Mouse (Mus musculus) granulocyte monocyte progenitor cell, adult 5-6 weeks (primary cell): ENCODE measurements around the gene Flad1. TPM values are rescaled to one million over a fixed set of nuclear protein-coding genes. Genes with fewer than 3 reads are reported as not detected.
"Not testable (repeated sequence)": the region's sequence is repeated elsewhere in the genome, so short reads cannot be mapped to it uniquely, and the experiment has no call there.

Source experiments
- ATAC-seq: replicated peaks from 2 replicates; pipeline ENCODE4 v1.8.0; 2016; ENCODE audit warnings: mild to moderate bottlenecking, moderate TSS enrichment, inconsistent platforms; ENCODE audit not compliant: poor library complexity, severe bottlenecking
- total RNA-seq, 2 experiments: library from RNA; stranded (forward) in 1 of 2; stranded (reverse) in 1 of 2; fragments of 200-712, 200-1000 nt in 1 of 2; fragments of >200 nt in 1 of 2; fragmentation: Nextera tagmentation in 1 of 2; gene quantifications; 2 replicates each; pipeline ENCODE4 v1.2.3; 2014 to 2017

The Flad1 gene
- total RNA-seq, 2 experiments from 2014 or later, result 16.2 to 41.7 TPM

DNA sequence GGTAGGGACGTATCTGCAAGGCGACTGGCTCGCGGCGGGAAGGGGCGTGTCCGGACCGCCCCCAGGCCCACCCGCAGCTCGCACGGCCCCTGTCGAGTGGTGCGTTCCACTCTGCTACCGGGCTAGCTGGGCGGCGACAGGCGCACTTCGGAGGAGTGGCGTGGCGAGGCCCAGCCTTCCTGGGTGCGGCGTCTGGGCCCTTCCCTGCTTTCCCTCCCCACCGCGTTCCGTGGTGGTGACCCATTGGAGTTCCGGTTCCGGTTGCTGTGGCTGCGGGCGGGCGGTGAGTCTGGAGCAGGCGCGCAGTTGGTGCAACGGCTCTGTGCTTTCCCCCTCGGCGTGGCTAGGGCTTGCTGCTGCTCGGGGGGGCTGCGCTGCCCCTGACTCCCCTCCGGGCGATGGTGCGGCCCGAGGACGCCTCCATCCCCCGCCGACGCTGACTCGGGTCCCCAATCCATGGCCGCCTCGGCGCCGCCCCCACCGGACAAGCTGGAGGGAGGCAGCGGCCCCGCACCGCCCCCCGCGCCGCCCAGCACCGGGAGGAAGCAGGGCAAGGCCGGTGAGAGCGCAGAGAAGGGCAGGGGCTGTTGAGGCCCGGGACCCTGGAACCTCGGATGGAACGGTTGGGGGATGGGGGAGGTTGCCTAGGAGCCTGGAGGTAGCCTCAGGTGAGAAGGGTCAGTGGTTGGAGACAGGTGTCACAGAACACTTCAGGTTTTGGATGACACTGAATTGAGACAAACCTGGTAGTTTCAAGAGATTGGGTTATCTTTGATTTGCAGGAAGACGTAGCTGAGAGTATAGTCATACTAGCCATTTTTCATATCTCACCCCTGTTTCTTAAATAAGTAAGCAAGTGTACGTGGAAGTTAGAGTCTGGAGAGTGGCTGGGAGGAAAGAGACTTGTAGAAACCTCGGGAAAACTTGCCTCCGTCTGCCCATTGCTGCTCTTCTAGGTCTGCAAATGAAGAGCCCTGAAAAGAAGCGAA lies 18.8 kb upstream of the Flad1 start, which contains the start of gene Pygo2:
TSS of gene Pygo2 (plus strand) at position 44 of the 989 bp plus-strand sequence.
- peak; percentile 97 for ATAC-seq

DNA sequence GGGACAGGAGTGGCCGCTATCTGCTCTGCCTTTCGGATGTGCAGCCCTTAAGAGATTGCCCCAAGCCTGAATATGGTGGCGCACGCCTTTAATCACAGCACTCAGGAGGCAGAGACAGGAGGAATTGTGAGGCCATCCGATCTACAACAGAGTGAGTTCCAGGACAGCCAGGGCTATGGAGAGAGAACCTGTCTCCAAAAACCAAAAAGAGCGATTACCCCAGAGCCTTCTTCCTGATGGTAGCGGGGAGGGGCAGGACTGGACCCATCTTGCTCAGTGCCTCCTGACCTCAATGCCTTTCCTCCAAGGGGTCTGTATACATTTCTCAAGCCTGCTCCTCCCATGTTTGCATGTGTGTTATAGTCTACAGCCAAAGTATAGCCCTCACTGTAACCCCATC lies 17.4 kb upstream of the Flad1 start:
- ATAC-seq, result not testable (repeated sequence)

DNA sequence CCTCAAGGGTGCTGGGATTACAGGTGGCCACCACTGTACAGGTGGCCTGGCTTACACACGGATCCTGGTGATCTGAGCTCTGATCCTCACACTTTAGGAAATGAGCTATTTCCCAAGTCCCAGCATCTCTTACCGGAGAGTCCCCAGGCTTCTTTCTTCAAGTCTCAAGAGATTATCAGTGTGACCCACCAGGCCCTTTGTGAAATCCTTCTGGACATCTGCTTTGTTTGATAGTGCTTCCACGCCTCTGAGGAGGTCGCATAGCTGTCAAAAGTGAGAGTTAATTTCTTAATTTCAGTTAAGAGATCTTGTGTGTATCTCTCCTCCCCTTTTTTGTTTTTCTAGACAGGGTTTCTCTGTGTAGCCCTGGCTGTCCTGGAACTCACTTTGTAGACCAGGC lies 14.2 kb upstream of the Flad1 start:
- no peak for ATAC-seq

DNA sequence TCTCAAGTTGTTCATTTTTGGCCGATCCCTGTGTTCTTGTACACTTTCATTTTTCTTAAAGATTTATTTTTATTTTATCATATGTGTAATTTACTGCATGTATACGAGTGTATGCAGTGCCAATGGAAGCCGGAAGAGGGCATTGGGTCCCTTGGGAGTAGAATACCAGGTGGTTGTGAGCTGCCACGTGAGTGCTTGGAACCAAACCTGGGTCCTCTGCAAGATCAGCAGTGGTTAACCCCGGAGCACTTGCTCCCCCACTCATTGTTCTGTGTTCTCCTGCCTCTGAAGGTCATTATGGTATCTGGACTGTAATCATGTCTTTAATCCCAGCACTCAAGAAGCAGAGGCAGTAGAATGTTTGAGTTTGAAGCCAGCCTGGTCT lies 13.5 kb upstream of the Flad1 start:
- ATAC-seq, result no peak

DNA sequence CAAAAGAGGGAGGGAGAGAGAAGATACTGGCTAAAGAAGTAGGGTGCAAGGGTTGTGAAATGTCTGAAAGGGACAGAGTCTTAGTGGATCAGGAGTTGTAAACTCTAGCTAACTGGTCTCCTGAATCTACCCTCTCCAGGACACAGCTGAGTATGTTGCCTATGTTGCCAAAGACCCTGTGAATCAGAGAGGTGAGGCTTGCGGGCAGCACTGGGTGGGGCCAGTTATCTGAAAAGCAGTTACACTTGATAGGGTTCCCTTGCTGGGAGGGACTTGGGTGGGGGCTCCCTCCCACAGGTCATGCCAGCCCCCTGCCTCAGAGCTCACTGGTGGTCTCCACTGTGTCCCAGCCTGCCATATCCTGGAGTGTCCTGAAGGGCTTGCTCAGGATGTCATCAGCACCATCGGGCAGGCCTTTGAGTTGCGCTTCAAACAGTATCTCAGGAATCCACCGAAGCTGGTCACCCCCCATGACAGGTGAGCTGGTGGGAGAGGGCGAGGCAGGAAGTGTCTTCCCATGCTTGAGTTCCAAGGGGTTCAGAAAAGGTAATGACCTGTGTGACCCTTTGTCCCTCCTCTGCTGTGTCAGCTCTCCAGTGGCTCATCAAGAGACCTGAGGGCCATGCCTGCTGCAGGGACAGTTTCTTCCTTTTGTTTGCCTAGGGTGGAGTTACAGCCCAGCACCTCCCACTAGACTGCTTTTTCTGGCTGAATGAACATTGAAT lies 12.9 kb upstream of the Flad1 start:
- ATAC-seq, result no peak

DNA sequence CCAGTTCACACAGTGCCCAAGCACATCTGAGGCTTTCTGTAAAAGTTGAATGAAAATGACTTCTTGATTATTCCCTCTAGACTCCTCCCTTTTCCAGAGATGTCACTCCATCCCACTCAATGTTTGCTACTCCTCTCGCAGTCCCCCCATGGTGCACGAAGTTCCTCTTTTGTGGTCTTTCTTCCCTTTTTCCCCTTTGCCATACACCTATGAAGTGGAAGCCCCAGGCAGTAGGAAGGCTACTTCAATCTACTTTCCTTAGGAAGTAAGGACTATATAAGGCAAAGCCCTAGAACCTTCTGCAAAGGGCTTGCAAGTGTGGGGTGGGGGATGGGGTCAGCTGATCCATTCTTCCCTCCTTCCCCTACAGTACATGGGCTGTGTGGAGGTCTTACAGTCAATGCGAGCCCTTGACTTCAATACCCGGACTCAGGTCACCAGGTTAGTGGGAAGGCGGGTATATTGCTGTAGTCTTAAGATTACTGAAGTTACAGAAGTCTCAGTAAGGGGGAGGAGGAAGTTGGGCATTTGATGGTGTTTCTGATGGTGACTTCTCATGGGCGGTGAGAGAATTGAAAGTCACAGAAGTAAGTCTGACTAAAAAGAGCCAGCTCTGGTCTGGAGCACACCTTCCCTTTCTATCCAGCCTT lies 11.0 kb upstream of the Flad1 start:
- ATAC-seq, result no peak

DNA sequence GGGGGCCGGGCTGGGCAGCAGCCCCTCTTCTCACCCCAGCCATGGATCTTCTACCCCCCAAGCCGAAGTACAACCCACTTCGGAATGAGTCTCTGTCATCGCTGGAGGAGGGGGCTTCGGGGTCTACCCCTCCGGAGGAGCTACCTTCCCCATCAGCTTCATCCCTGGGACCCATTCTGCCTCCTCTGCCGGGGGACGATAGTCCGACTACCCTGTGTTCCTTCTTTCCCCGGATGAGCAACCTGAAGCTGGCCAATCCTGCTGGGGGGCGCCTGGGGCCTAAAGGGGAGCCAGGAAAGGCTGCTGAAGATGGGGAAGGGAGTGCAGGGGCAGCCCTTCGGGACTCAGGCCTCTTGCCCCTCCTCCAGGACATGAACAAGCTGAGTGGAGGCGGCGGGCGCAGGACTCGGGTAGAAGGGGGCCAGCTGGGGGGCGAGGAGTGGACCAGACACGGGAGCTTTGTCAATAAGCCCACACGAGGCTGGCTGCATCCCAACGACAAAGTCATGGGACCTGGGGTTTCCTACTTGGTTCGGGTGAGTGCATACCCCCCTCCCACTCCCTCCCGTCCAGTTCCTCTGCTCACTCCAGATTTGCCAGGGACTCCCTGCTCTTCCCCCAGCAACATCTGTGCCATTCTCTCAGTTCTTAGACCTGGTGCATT lies 10.3 kb upstream of the Flad1 start:
- no peak for ATAC-seq

DNA sequence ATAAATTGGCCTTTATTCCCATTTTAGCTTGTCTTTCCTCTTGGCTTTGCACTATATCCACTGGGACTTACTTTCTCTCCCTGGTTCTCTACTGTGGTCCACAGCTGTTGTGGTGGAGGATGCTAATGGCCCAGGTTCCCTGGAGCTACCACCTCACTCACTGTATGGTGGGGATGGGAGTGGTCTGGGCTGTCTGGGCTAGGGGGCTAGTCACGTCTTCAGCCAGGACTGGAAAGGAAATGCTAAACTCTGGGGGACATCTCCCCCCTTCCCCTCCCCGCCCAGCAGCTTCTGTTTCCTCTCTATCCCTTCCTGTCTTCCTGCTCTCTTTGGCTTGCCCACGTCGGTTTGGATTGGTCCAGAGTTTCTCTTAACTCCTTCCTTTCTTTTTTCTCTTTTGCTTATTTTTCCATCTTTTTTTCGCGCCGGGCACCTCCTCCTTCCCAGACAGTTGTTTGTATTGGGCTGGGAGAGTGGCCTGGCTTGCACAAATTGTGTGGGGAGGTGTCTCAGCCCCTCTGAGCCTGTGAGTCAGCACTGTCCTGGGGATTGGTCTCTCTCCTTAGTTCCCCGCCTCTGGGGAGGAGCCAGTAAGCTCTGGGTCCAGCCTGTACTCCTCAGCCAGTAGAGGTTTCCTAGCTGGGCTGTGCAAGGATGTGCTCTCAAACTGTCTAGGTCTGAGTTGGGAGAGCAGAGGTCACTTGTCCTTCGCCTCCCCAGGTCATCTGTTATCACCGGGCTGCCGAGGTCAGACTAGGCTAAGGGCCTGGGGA lies 9.5 kb upstream of the Flad1 start:
- peak; percentile 47 for ATAC-seq

DNA sequence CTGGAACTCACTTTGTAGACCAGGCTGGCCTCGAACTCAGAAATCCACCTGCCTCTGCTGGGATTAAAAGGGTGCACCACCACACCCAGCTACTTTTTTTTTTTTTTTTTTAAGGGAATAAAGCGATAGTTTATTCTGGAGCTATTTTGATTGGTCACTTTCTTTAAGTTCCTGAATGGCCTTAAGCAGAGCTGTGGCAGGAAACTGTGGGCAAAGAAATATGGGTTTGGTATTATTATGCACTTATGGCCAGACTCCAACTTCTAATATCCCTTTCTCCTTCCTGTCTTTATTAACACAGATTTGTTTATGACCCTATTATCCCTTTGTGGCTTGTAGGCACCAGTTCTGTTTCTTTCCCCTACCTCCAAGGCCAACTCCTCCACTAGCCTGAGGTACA lies 8.8 kb upstream of the Flad1 start:
- ATAC-seq, result no peak

DNA sequence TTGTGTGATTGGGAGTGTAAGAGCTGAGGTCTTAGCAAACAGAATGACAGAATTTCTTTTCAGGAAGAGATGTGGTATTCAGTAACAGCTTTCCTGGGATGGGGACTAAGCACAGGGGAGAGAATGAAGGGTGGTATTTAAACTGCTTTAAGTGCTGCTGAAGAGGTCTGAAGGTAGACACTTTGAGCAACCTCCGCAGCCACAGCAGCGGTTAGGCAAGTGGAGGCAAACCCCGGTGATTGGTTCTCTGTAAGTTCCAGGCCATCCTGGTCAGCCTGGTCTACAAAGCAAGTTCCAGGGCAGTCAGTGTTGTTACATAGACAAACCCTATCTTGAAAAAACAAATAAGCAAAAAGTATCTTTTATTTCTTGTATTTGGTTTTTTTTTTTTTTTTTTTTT lies 8.3 kb upstream of the Flad1 start:
- no peak for ATAC-seq

DNA sequence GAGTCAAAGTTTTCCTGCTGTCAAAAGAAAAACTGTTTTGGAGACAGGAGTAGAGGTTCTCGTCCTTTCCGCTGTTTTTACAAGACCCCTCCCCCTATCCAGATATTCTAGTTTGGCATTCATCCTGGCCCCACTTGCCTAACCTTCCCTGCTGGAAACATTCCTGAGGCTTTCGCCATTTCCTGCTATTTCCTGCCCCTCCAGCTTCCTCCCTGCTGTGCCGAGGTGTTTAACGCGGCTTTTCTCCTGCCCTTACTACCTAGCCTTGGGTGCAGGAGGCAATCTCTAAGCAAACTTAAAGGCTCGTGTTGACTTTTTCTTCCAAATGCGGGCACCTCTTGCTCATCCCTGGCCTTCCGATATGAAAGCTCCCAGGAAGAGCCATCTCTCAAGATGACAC lies 7.9 kb upstream of the Flad1 start:
- no peak for ATAC-seq

DNA sequence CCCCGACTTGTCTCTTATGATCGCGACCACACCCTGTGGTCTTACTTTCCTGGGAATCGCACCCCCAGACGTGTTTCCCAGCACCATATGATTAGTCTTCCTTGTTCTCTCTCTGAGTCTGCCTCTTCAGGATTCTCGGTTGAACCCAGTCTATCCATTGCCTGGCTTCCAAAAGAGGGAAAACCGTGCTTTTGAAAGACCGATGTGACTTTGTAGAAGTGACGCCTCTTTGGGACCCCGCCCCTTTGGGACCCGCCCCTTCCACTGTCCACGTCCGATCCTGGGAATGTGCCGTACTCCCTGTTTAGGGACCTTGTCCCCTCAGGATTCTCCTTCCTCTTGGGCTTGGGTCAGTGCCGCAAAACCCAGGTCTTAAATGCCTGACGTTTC lies 7.2 kb upstream of the Flad1 start:
- ATAC-seq, result no peak

DNA sequence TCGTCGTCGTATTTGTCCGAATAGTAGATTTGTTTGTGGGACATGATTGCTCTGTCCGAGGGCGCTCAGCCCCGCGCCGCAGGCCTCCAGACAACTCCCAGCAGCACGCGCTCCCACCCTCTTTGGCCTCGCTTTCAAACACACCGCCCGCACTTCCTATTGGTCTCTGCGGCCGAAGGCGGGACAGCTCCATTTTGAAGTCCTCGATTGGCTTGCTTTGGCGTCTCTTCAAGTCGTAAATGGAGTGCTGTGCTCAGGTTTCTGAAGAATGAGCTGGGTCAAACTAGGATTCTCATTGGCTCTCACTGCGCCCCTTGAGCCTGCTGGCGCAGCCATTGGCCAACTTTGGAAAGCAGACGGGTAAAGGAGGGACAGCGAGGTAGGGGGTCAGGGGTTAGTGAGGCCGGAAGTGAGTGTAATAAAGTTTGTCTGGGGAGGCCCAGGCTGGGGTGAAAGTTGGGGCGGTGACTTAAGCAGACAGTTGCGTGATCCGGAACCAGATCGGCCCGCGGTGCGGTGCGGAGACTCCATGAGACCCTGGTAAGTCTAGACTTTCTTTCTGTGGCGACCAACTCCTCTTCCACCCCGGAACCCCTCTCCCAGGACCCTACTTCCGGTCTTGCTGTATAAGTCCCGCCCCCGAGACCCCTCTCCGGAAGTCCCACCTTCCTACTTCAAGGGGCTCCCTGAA lies 6.6 kb upstream of the Flad1 start, which contains the start of the genes Cks1b and Shc1:
TSS of gene Cks1b (minus strand) at position 214 of the 691 bp plus-strand sequence.
TSS of gene Shc1 (plus strand) at position 274 of the 691 bp plus-strand sequence.
- peak; percentile 84 for ATAC-seq

DNA sequence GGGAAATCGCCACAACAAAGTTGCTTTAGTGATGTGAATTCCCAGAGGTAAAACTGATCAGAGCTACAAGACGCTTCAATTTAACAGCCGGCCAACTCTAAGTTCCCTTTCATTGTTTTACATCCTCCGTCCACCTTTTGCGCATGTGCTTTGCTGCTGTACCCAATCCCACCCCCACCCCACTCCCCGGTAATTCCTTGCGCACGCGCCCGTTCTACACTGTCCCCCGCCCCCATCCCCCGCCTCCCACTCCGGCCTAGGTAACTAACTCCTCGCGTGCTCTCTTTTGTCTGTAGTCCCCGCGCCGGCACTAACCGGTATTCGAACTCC lies 6.1 kb upstream of the Flad1 start:
- peak; percentile 15 for ATAC-seq

DNA sequence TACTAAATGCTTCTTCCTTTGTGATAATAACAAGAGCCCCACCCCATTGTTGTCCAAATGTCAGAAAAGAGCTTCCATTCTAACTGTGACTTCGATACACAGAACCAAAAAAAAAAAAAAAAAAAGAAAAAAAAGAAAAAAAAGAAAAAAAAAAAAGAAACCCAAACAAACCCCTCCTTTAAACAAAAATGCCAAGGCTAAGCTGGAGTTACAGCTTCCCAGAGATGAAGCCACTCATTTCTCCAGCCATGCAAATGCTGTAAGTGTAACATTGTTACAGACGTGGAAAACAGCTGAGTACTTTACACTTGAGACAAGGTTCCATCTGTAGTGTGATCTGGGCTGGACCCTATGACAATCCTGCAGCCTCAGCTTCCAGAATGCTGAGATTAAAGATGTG lies 5.5 kb upstream of the Flad1 start:
- ATAC-seq, result no peak

DNA sequence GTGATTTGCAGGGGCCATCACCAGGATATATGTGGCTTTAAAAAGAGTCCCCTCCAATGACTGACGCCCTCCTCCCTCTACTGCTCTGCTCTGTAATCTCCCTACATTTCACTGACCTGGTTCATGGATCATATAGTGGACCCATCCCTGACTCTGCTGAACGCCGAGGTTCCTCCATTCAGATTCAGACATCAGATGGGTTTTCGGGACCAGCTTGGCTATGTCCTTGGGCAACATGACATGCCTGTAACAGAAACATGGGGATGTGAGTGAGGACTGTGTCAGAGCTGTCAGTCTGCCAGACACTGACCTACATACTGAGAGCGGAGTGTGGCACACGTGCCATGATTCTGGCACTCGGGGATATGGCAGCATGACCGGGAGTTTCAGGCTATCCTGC lies 4.5 kb upstream of the Flad1 start:
- no peak for ATAC-seq

DNA sequence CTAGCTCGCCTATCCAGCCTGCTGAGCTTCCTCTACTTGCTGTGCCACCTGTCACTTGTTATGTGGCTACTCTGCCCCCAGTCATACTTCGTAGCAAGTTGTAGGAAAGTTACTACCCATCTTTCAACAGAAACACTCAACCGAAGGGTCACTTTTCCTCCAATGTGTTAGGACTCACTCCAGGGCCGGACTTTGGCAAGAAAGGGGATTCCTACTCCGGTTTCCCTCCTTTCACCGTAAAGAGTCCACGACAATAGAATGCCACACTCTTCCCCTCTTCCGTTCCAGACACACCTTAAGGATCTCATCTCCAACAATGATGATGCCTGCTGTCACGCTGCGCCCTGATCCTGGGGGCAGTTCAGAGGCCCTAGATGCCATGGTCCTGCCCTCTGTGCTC lies 806 bp downstream of the Flad1 start:
- no peak for ATAC-seq

DNA sequence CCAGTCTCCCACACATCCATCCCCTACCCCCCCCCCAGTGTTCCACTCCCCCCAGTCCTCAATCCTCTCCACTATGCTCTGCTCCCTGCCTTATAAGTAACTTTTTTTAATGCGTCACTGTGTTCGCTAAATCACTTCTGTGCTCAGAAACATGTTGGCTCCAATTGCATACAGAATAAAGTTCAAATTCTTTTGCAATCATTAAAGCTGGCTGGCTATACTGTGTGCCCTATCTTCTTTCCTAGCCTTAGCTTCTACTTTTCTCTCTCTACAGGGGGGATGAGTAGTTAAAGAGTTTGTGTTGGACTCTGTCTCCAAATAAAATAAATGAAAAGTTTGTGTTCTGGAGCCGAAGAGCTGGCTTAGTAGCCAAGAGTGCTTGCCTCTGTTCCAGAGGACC lies 2.0 kb downstream of the Flad1 start:
- no peak for ATAC-seq

DNA sequence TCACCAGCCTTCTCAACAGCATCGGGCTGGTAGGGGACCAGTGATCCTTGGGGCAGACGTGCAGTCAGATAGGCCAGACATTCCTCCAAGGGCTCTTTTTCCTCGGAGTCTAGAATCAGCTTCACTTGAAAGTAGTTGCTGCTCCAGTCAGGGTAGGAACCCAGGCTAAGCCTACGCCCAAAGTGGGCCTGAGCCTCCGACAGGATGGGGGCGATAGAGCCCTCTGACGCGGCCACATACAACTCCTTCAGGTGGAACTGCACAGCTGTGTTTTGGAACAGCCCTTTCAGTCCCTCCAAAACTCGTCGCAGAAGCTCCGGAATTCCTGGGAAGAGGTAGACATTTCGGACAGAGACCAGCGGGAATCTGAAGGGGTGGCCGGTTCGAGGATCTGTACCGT lies 3.2 kb downstream of the Flad1 start:
- ATAC-seq, result no peak
